Mouse (Mus musculus): ENCODE measurements around the gene Ncam2.
"Not testable (repeated sequence)": the region's sequence is repeated elsewhere in the genome, so short reads cannot be mapped to it uniquely, and the experiment has no call there.

Ncam2 gene

GRCm38 (mm10) chr16:81285882-81286281, 85.4 kb downstream of the Ncam2 start:
- no peak for DNase-seq (ENCODE audit: extremely low spot score)

- DNase-seq (ENCODE audit: extremely low spot score) = no peak
Observed at GRCm38 (mm10) chr16:81303806-81304205, 103.3 kb downstream of the Ncam2 start.

- no peak for DNase-seq (ENCODE audit: extremely low spot score)
Observed at GRCm38 (mm10) chr16:81309215-81309614, 108.7 kb downstream of the Ncam2 start.

GRCm38 (mm10) chr16:81319037-81319436, 118.5 kb downstream of the Ncam2 start:
- DNase-seq (ENCODE audit: extremely low spot score) = no peak

- DNase-seq (ENCODE audit: extremely low spot score) = peak; percentile 36
Observed at GRCm38 (mm10) chr16:81330539-81330938, 130.0 kb downstream of the Ncam2 start.

GRCm38 (mm10) chr16:81365901-81366300, 165.4 kb downstream of the Ncam2 start:
- no peak for DNase-seq (ENCODE audit: extremely low spot score)

- DNase-seq (ENCODE audit: extremely low spot score) = no peak
Observed at GRCm38 (mm10) chr16:81374234-81374633, 173.7 kb downstream of the Ncam2 start.

GRCm38 (mm10) chr16:81380434-81380833, 179.9 kb downstream of the Ncam2 start:
- no peak for DNase-seq (ENCODE audit: extremely low spot score)

GRCm38 (mm10) chr16:81388646-81389045, 188.1 kb downstream of the Ncam2 start:
- no peak for DNase-seq (ENCODE audit: extremely low spot score)

- DNase-seq (ENCODE audit: extremely low spot score) = no peak
Observed at GRCm38 (mm10) chr16:81434559-81434958, 234.1 kb downstream of the Ncam2 start.

- DNase-seq (ENCODE audit: extremely low spot score) = no peak
Observed at GRCm38 (mm10) chr16:81437091-81437867, 236.8 kb downstream of the Ncam2 start.

GRCm38 (mm10) chr16:81437868-81438249, 237.4 kb downstream of the Ncam2 start:
- DNase-seq (ENCODE audit: extremely low spot score) = no peak

GRCm38 (mm10) chr16:81450851-81451250, 250.4 kb downstream of the Ncam2 start:
- no peak for DNase-seq (ENCODE audit: extremely low spot score)

GRCm38 (mm10) chr16:81452988-81453387, 252.5 kb downstream of the Ncam2 start:
- DNase-seq (ENCODE audit: extremely low spot score) = no peak

- no peak for DNase-seq (ENCODE audit: extremely low spot score)
Observed at GRCm38 (mm10) chr16:81454472-81454871, 254.0 kb downstream of the Ncam2 start.

- not testable (repeated sequence) for DNase-seq (ENCODE audit: extremely low spot score)
Observed at GRCm38 (mm10) chr16:81462731-81463130, 262.2 kb downstream of the Ncam2 start.

GRCm38 (mm10) chr16:81472925-81473324, 272.4 kb downstream of the Ncam2 start:
- DNase-seq (ENCODE audit: extremely low spot score) = no peak

- DNase-seq (ENCODE audit: extremely low spot score) = no peak
Observed at GRCm38 (mm10) chr16:81481058-81481457, 280.6 kb downstream of the Ncam2 start.

- DNase-seq (ENCODE audit: extremely low spot score) = no peak
Observed at GRCm38 (mm10) chr16:81496111-81496510, 295.6 kb downstream of the Ncam2 start.

GRCm38 (mm10) chr16:81502578-81502977, 302.1 kb downstream of the Ncam2 start:
- DNase-seq (ENCODE audit: extremely low spot score) = no peak

GRCm38 (mm10) chr16:81536230-81536629, 335.7 kb downstream of the Ncam2 start:
- no peak for DNase-seq (ENCODE audit: extremely low spot score)

GRCm38 (mm10) chr16:81587565-81588107, 387.1 kb downstream of the Ncam2 start:
- no peak for DNase-seq (ENCODE audit: extremely low spot score)

- peak; percentile 24 for DNase-seq (ENCODE audit: extremely low spot score)
Observed at GRCm38 (mm10) chr16:81623276-81623675, 422.8 kb downstream of the Ncam2 start.

GRCm38 (mm10) chr16:81623776-81624175, 423.3 kb downstream of the Ncam2 start:
- DNase-seq (ENCODE audit: extremely low spot score) = no peak
